Mouse (Mus musculus) mouse trophoblast stem cell (cell line): Measurements from ENCODE around the gene Bola2.
"Not testable (repeated sequence)": the region's sequence is repeated elsewhere in the genome, so short reads cannot be mapped to it uniquely, and the experiment has no call there.

ENCODE experiments used
- in situ Hi-C, 2 experiments: fragments of 300-500 bp; cut with MseI, MboI; formaldehyde crosslinking; loops; 2 replicates in 1 of 2; 3 replicates in 1 of 2; pipeline ENCODE4 v1.15.1; 2025

Bola2 gene

DNA sequence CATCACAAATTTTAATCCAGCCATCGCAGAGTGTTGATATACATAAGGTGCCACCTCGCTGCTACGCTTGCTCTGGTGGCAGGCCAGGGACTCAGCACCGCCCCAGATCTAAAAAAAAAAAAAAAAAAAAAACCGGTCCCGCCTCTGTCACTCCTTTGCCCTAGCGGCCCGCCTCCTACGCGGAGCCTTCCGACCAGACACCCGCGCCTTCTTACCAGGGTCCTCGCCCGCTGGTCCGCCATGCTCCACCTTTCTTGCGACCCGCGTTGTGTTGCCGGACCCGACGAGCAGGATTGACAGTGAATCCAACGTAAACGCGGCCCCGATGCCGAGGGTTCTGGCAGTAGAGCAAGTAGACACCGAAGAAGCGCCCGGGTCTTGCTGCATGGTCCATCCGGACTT is at the start of gene Bola2:
Bola2 (plus strand) TSS at position 192 of the 402 bp plus-strand sequence.
- in situ Hi-C loops, result no loop called here

DNA sequence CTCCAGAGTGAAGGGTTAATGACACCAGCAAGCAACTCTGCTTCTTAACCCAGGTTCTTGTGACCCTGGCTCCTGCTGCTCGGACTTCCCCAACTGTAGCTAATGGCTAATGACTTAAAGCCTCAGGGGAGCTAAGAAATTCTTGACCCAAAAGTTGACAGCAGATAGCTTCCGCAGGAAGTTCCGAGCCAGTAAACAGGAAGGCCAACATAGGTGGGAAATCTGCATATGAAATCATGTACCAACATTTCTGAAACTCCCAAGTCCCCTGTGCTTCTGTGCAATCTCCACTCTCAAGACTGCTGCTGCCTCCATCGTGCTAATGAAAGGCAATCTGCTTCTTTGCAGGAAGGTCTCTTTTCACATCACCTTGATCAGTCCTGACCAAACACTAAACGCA is 49.5 kb upstream of the Bola2 start:
- in situ Hi-C loops, result loop anchor here in 1 of 2 experiments (5.0 kb wide), 1 partner anchor 47 kb away; no protein-coding TSS in a partner anchor

DNA sequence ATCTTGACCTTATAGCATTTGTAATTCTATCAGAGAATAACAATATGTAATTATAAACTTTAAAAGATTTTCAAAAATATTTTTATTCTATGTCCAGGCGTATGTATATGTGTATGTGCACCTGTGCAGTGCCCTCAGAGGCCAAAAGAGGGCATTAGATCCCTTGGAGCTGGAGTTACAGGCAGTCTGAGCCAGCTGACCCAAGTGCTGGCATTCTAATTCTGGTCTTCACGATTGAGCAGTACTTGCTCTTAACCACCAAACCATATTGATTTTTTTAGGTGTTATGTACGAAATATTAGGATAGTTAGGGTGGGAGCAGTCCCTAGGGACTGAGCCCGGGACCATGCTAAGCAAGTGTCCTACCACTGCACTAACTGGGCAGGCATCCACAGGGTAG is 46.7 kb upstream of the Bola2 start:
- in situ Hi-C loops, result loop anchor here in 1 of 2 experiments (5.0 kb wide), 1 partner anchor 44 kb away; no protein-coding TSS in a partner anchor

DNA sequence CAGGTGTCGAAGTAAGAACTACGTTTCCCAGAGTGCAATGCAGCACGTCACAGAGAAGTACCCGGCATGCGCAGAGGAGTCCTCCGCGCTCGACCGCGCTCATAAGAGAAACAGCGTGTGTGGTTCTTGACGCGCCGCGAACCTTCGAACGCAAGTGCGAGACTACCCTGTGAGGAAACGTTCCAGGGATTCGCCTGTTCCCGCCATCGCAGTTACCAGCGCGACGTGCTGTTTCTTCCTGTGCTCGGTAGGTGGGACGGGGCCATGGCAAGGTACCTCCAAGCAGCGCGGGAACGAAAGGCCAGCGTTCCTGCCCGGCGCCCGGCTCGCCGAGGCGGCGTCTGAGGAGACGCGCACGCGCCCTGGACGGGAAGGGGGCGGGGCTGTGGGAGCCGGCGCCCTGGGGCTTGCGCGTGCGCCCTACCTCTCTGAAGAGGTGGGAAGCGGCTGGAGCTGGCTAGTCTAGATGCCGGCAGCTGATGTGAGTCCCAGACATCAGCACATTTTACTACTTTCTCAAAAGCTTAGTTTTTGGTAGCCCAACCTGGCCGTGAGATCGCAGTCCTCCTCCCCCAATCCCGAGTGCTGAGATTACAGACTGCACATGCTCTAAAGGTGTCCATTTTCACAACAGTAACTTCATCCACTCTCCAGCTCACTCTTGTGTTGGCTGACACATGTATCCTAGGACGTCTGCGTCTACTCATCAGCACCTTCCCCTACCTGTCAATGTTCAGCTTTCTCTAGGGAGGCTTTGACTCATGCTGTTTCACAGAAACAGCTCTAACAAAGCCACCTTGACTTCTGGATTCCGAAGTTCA is 45.8 kb upstream of the Bola2 start, which contains the start of gene Sgf29:
Sgf29 (plus strand) TSS at position 79 of the 821 bp plus-strand sequence.
- in situ Hi-C loops, result loop anchor here in 1 of 2 experiments (5.0 kb wide), 1 partner anchor 43 kb away; no protein-coding TSS in a partner anchor

- in situ Hi-C loops, result no loop called here
Measured at GRCm38 (mm10) chr7:126650852-126651251, 44.3 kb upstream of the Bola2 start.

DNA sequence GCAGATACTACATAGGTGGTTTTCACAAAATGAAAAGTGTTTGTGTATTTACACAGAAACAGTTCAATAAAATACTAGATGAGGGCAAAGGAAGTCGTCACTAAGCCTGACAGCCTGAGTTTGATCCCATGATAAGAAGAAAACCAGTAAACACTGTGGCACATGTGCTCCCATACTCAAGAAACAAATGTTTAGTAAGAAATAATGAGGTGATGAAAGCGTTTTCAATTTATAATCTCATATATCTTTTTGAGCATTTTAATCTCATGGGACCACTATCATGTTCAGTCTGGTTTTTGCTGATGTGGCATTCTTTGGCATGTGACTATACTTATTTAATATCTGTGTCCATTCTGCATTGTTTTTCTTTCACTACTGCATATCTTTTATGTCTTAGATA is 41.2 kb upstream of the Bola2 start:
- in situ Hi-C loops, result no loop called here

- in situ Hi-C loops, result no loop called here
Measured at GRCm38 (mm10) chr7:126655695-126656094, 39.5 kb upstream of the Bola2 start.

GRCm38 (mm10) chr7:126657522-126657921 is 37.7 kb upstream of the Bola2 start:
- in situ Hi-C loops, result no loop called here

- in situ Hi-C loops, result no loop called here
Measured at GRCm38 (mm10) chr7:126659771-126660170, 35.4 kb upstream of the Bola2 start.

DNA sequence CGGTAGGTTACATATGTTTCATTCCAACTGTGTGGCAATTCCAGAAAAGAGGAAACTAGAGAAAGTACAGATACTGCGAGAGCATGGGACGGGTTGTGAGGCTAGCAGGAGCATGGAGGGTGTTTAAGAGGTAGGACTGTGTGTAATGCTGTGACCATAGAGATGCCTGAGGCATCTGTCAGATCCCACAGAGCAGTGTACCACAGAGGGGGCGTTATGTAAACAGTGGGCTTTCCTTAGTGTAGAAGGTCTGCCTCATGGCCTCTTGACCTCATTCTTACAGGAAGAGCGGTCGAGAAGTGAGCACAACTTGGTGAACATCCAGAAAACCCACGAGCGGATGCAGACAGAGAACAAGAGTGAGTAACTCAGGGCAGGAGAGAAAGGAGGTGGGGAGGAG is 31.6 kb upstream of the Bola2 start:
- in situ Hi-C loops, result no loop called here

DNA sequence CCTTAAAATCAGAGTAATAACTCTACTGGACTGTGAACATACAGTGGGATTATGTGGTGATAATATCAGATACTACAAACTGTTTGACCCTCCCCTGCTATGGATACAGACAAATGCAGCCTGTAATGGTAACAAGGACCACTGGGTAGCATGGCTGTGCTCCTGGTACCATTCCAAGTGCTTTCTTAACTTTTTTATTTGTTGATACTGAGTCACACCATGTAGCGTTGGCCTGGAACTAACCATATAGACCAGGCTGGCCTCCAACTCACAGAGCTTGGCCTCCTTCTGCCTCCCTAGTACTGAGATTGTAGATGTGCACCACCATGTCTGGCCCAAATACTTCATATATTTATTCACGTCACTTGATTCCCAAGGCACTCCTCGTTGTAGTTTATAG is 29.9 kb upstream of the Bola2 start:
- in situ Hi-C loops, result no loop called here

- in situ Hi-C loops, result no loop called here
Measured at GRCm38 (mm10) chr7:126667495-126668090, 27.6 kb upstream of the Bola2 start.

DNA sequence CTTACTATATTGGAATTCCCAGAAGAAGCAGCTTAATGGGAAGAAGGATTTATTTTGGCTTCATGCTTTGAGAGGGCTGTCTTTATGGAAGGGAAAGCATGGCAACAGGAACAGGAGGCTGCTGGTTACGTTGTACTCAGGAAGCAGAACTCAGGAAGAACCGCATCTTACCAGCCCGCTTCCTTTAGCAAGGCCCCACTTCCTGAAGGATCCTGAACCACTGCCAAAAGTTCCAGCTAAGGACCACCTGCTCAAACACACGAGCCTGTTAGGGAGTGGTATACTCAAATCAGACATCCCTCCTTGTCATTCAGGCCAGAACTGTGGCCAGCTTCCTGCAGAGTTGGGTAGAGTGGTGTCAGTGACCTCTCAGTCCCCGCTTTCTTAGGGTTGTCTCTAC is 26.7 kb upstream of the Bola2 start:
- in situ Hi-C loops, result no loop called here

DNA sequence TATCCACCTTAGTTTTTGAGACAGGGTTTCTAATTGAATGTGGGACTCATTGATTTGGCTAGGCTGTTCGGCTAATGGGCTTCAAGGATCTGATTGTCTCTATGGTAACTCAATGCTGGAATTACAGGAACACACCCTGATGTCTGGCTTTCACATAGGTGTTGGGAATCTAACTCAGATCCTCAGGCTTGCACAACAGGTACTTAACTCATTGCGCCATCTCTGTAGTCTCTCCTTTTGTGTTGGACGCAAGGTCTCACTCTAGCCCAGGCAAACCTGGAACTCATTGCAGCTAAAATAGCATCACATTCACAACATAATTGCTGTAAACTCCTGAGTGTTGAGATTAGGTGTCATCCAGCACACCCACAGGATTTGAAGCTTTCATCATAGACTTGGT is 25.0 kb upstream of the Bola2 start:
- in situ Hi-C loops, result no loop called here

DNA sequence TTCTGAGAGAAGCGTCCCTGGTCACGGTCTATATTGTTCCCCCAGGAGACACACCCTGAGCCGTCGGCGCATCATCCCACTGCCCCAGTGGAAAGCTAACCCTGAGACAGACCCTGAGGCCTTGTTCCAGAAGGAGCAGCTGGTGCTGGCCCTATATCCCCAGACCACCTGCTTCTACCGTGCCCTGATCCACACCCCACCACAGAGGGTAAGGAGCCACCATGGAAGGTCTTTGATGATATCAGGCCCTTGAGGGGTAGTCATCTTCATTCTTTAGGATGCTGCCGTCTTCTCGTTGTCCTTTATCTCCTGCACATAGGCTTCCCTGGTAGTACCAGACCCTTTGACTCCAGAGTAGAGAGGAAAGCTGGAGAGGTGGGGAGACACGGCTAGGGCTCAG is 23.1 kb upstream of the Bola2 start:
- in situ Hi-C loops, result no loop called here

DNA sequence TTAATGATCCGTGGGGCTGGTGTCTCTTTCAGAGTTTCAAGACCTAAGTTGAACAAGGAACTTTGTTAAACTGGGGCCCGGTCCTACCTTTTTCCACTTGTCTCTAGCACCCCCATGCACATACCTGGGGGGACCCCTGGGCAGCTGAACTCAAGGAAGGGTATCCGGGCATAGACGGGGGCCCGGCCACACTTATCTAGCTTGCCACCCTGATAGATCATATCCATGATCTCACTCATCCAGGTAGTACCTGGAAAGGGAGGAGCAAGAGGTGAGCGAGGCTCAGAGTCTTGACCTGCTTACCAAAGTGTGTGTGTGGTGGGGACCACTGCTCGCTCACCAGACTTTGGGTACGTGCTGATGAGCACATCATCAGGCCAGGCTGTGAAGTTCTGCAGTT is 20.1 kb upstream of the Bola2 start:
- in situ Hi-C loops, result no loop called here

- in situ Hi-C loops, result no loop called here
Measured at GRCm38 (mm10) chr7:126676207-126676606, 19.0 kb upstream of the Bola2 start, which contains the start of gene Sult1a1. Gene Sult1a1, minus strand, starts transcription at chr7:126676432.

DNA sequence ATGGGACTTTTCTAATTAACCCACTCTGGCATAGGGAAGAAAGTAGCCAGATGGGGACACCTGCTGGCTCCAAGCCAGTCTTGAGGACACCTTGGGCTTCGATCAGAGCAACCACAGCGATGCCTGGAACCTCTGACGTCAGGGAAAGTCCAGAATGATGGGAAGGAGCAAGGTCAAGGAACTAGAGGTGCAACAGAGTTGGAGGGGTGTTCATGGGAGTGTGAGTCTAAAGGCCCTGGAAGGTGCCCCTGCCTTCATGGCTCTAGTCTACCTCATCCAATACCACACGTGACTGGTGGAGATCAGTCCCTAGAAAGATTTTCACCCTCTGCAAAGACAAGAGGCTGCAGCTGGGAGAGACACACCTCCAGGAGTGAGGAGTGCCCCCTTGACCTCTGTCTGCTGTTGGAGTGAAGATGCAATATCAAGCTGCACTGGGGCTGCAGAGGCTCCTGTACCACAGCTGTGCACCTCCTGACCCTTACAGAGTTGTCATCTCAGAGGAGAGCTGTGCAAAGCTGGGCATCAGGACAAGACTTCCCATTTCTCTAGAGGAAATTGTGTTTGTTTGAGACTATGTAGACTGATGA is 18.5 kb upstream of the Bola2 start:
- in situ Hi-C loops, result no loop called here

GRCm38 (mm10) chr7:126678545-126679341 is 16.5 kb upstream of the Bola2 start:
- in situ Hi-C loops, result no loop called here

- in situ Hi-C loops, result no loop called here
Measured at GRCm38 (mm10) chr7:126679683-126680082, 15.5 kb upstream of the Bola2 start.

- in situ Hi-C loops, result no loop called here
Measured at GRCm38 (mm10) chr7:126681221-126681620, 14.0 kb upstream of the Bola2 start.

DNA sequence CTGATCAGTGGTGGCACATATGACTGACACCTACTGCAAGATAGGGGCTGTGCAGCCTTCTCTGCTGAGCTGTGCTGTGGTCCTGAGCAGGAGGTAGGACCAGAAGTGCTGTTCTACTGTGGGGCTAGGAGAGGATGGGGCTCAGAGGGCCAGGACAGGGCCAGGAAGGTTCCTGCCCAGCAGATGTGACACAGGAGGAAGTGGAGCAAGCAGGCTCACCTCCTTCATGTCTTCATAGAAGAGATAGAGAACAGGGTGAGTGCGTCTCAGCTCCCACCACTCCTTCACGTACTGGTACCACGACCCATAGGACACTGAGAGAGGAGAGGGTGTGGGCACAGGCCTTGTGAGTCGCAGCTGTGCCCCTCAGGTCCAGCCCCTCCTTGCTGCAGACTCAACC is 7.0 kb upstream of the Bola2 start:
- in situ Hi-C loops, result not testable (repeated sequence)
